In genomic region chr11:98371556-98372240, GRCm38 (mm10) we compare ENCODE assay signal across 10 mouse cellular contexts. TPM values are rescaled to one million over a fixed set of nuclear protein-coding genes. Genes with fewer than 3 reads are reported as not detected.
DNase-seq lines count a peak whose midpoint lies in the region; ATAC-seq and TF ChIP-seq lines count a peak whose summit lies in the region.
"Had no signal": no experiment of that assay in that cellular context is flagged by ENCODE, and none has a peak within 500 bp of the region (broad histone marks: within the 10 kb centered on the region; RNA-seq: fewer than 3 reads in every experiment).

No protein-coding gene starts in this region.

- no peaks in the 10 kb centered on the region for H3K27me3 ChIP-seq in lung, embryonic 15.5 days
- no peaks in the 10 kb centered on the region for H3K27me3 ChIP-seq in hindbrain, embryonic 14.5 days (ENCODE audit: control insufficient read depth, insufficient read depth, low read length)
- H3K27me3 ChIP-seq in stomach, embryonic 15.5 days (replicated peaks): no peaks in the 10 kb centered on the region
- H3K27me3 ChIP-seq: limb, embryonic 15.5 days had no signal

- H3K9ac ChIP-seq in lung, embryonic 15.5 days: no peak overlapping the region
- H3K9ac ChIP-seq in hindbrain, embryonic 14.5 days: 0 out of 2 replicates have a peak overlapping the region, but pooled peaks have one; percentile 34
- no peak overlapping the region for H3K9ac ChIP-seq in stomach, embryonic 15.5 days
- H3K9ac ChIP-seq: limb, embryonic 15.5 days had no signal

- no peak overlapping the region for H3K4me2 ChIP-seq in lung, embryonic 15.5 days
- H3K4me2 ChIP-seq in hindbrain, embryonic 14.5 days (replicated peaks): 0 out of 2 replicates have a peak overlapping the region, but pooled peaks have one; percentile 10
- peak overlapping the region; percentile 10; the same call in 1 of the 2 replicates for H3K4me2 ChIP-seq in stomach, embryonic 15.5 days
- H3K4me2 ChIP-seq: limb, embryonic 15.5 days had no signal

- 0 out of 2 replicates have a peak, but pooled peaks cover 3% of the 10 kb centered on the region for H3K4me1 ChIP-seq in lung, embryonic 15.5 days
- H3K4me1 ChIP-seq in lung, adult 2 months (ENCODE audit: control insufficient read depth, insufficient read depth, low read length): no peaks in the 10 kb centered on the region
- H3K4me1 ChIP-seq in hindbrain, embryonic 14.5 days (replicated peaks; ENCODE audit: control insufficient read depth, insufficient read depth, low read length): peaks cover 13% of the 10 kb centered on the region; the same call in 1 of the 2 replicates
- 0 out of 2 replicates have a peak, but pooled peaks cover 6% of the 10 kb centered on the region for H3K4me1 ChIP-seq in stomach, embryonic 15.5 days

- no peak overlapping the region for H3K27ac ChIP-seq in lung, embryonic 15.5 days
- H3K27ac ChIP-seq in hindbrain, embryonic 14.5 days: peak overlapping the region; percentile 32; the same call in 1 of the 2 replicates
- H3K27ac ChIP-seq in stomach, embryonic 15.5 days: no peak overlapping the region
- H3K27ac ChIP-seq: limb, embryonic 15.5 days had no signal

- no peak for TF ChIP-seq POLR2A in lung, adult 2 months (IDR thresholded peaks at IDR 0.05; ENCODE audit: borderline replicate concordance, extremely low read depth, low read depth, low read length)

- DNase-seq in cerebellum, adult 9-11 months: peak; percentile 37
- DNase-seq in lung, adult 2 months: no peak
- no peak for DNase-seq in hindbrain, embryonic 14.5 days (ENCODE audit: low spot score)
- no peak for DNase-seq in thymus, adult 18-20 months
- no peak for DNase-seq in thymus, postnatal 36 days
- DNase-seq: heart, adult 11 months had no signal

- WGBS in lung, embryonic 15.5 days: 56% methylated on average over 10 of the region's 10 CpGs
- 63% methylated on average over 10 of the region's 10 CpGs for WGBS in lung, adult 2 months
- 30% methylated on average over 9 of the region's 10 CpGs for WGBS in hindbrain, embryonic 14.5 days
- 44% methylated on average over 10 of the region's 10 CpGs for WGBS in stomach, embryonic 15.5 days

- ATAC-seq in cerebellum, adult (ENCODE audit: insufficient number of reproducible peaks, low FRiP score, low TSS enrichment): no peak
- peak; percentile 13; the same call in 1 of the 2 replicates for ATAC-seq in lung, embryonic 15.5 days (ENCODE audit: borderline replicate concordance, extremely low read depth, low FRiP score, low TSS enrichment)
- ATAC-seq in hindbrain, embryonic 14.5 days (ENCODE audit: low FRiP score): peak; percentile 49; the same call in 1 of the 2 replicates
- peak; percentile 20; the same call in 1 of the 2 replicates for ATAC-seq in stomach, embryonic 15.5 days (ENCODE audit: insufficient read depth, low FRiP score, low read depth)

- H3K9me3 ChIP-seq in lung, embryonic 15.5 days: no peaks in the 10 kb centered on the region
- H3K9me3 ChIP-seq in hindbrain, embryonic 14.5 days (ENCODE audit: control insufficient read depth, low read length): no peaks in the 10 kb centered on the region
- no peaks in the 10 kb centered on the region for H3K9me3 ChIP-seq in stomach, embryonic 15.5 days
- H3K9me3 ChIP-seq: limb, embryonic 15.5 days had no signal

- peaks cover 28% of the 10 kb centered on the region for H3K36me3 ChIP-seq in lung, embryonic 15.5 days
- peaks cover 23% of the 10 kb centered on the region for H3K36me3 ChIP-seq in hindbrain, embryonic 14.5 days (replicated peaks; ENCODE audit: control insufficient read depth, insufficient read depth)
- H3K36me3 ChIP-seq in stomach, embryonic 15.5 days: peaks cover 24% of the 10 kb centered on the region; the same call in 1 of the 2 replicates

- no peak for TF ChIP-seq CTCF in lung, adult 2 months (IDR thresholded peaks at IDR 0.05; ENCODE audit: insufficient read depth, low read length)

- no peak overlapping the region for H3K4me3 ChIP-seq in lung, embryonic 15.5 days
- H3K4me3 ChIP-seq in lung, adult 2 months (replicated peaks; ENCODE audit: extremely low read depth, low read depth, low read length): no peak overlapping the region
- H3K4me3 ChIP-seq in hindbrain, embryonic 14.5 days (replicated peaks; ENCODE audit: low read length): no peak overlapping the region
- no peak overlapping the region for H3K4me3 ChIP-seq in stomach, embryonic 15.5 days (replicated peaks)
- H3K4me3 ChIP-seq: limb, embryonic 15.5 days had no signal

RNA-seq across cellular contexts. Expression of gene Tcap, which starts 11.9 kb away (rescaled TPM):
- 5.1 and 7.5 TPM in 2 replicates for polyA plus RNA-seq in lung, embryonic 15.5 days (2015; fragmentation: Nextera tagmentation; extraction: Ambion mirVana)
- 73.7 and 136 TPM in 2 replicates for polyA plus RNA-seq in lung, adult 2 months (2012; rRNA removed)
- not detected in 2 replicates for polyA plus RNA-seq in hindbrain, embryonic 14.5 days (2014; fragmentation: Nextera tagmentation; extraction: Ambion mirVana)
- 0.23 and 0.43 TPM in 2 replicates for polyA plus RNA-seq in stomach, embryonic 15.5 days (2015; fragmentation: Nextera tagmentation; extraction: Ambion mirVana)

RNA-seq across cellular contexts. Expression of gene Stard3, which starts 13.5 kb away (rescaled TPM):
- 45.2 and 52.5 TPM in 2 replicates for polyA plus RNA-seq in lung, embryonic 15.5 days (2015; fragmentation: Nextera tagmentation; extraction: Ambion mirVana)
- polyA plus RNA-seq in lung, adult 2 months (2012; rRNA removed): 131 and 143 TPM in 2 replicates
- 33.9 and 36.8 TPM in 2 replicates for polyA plus RNA-seq in hindbrain, embryonic 14.5 days (2014; fragmentation: Nextera tagmentation; extraction: Ambion mirVana)
- 41.1 and 46.4 TPM in 2 replicates for polyA plus RNA-seq in stomach, embryonic 15.5 days (2015; fragmentation: Nextera tagmentation; extraction: Ambion mirVana)

RNA-seq across cellular contexts. Expression of gene Pnmt, which starts 14.6 kb away (rescaled TPM):
- polyA plus RNA-seq in lung, embryonic 15.5 days (2015; fragmentation: Nextera tagmentation; extraction: Ambion mirVana): 0.12 TPM in 1 of 2 replicates, not detected in the other
- polyA plus RNA-seq in lung, adult 2 months (2012; rRNA removed): 2.0 and 3.5 TPM in 2 replicates
- 3.0 and 3.4 TPM in 2 replicates for polyA plus RNA-seq in hindbrain, embryonic 14.5 days (2014; fragmentation: Nextera tagmentation; extraction: Ambion mirVana)
- 0.22 TPM in 1 of 2 replicates, not detected in the other for polyA plus RNA-seq in stomach, embryonic 15.5 days (2015; fragmentation: Nextera tagmentation; extraction: Ambion mirVana)

RNA-seq across cellular contexts. Expression of gene Ppp1r1b, which starts 23.5 kb away (rescaled TPM):
- polyA plus RNA-seq in lung, embryonic 15.5 days (2015; fragmentation: Nextera tagmentation; extraction: Ambion mirVana): 3.5 and 5.5 TPM in 2 replicates
- 20.0 and 22.1 TPM in 2 replicates for polyA plus RNA-seq in lung, adult 2 months (2012; rRNA removed)
- polyA plus RNA-seq in hindbrain, embryonic 14.5 days (2014; fragmentation: Nextera tagmentation; extraction: Ambion mirVana): 3.0 and 3.3 TPM in 2 replicates
- polyA plus RNA-seq in stomach, embryonic 15.5 days (2015; fragmentation: Nextera tagmentation; extraction: Ambion mirVana): 20.2 and 21.5 TPM in 2 replicates

RNA-seq across cellular contexts. Expression of gene Pgap3, which starts 28.6 kb away (rescaled TPM):
- 13.0 and 14.7 TPM in 2 replicates for polyA plus RNA-seq in lung, embryonic 15.5 days (2015; fragmentation: Nextera tagmentation; extraction: Ambion mirVana)
- 26.6 and 28.1 TPM in 2 replicates for polyA plus RNA-seq in lung, adult 2 months (2012; rRNA removed)
- polyA plus RNA-seq in hindbrain, embryonic 14.5 days (2014; fragmentation: Nextera tagmentation; extraction: Ambion mirVana): 6.4 and 6.9 TPM in 2 replicates
- polyA plus RNA-seq in stomach, embryonic 15.5 days (2015; fragmentation: Nextera tagmentation; extraction: Ambion mirVana): 13.0 and 15.7 TPM in 2 replicates
